ENCODE assay signal across 16 mouse cellular contexts in the genomic region with DNA sequence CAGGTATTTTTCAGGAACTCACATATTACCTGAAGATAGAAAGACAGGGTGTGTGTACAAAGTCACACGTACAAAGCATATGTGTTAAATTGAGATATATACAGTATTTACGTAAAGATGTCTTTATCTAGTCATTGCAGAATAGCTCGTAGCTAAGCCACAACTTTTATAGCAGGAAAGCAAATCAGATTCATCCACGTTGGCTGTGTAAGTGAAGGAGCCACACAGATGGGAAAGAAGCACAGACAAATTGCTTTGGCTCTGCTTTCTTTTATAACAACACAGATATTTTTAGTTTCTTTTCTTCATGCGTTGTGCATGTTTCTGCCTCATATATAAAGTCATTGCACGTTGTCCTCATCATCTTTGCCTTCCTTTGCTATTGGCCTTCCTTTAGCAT.
"Had no signal": no experiment of that assay in that cellular context is flagged by ENCODE, and none has a peak within 500 bp of the region (broad histone marks: within the 10 kb centered on the region; RNA-seq: fewer than 3 reads in every experiment).

No protein-coding gene starts in this region.

- H3K27ac ChIP-seq: limb, embryonic 12.5 days; liver, embryonic 13.5 days; lung, embryonic 15.5 days; macrophage; midbrain, embryonic 15.5 days; neural tube, embryonic 12.5 days had no signal

- H3K4me3 ChIP-seq: limb, embryonic 12.5 days; liver, embryonic 13.5 days; lung, embryonic 15.5 days; megakaryocyte, embryonic 14.5 days; midbrain, embryonic 15.5 days; neural tube, embryonic 12.5 days had no signal

- H3K9ac ChIP-seq: limb, embryonic 12.5 days; liver, embryonic 13.5 days; liver, postnatal 0 days; lung, embryonic 15.5 days; midbrain, embryonic 15.5 days; neural tube, embryonic 12.5 days had no signal

- H3K4me2 ChIP-seq: limb, embryonic 12.5 days; liver, embryonic 13.5 days; lung, embryonic 15.5 days; midbrain, embryonic 11.5 days; midbrain, embryonic 15.5 days; neural tube, embryonic 12.5 days had no signal

- H3K27me3 ChIP-seq: limb, embryonic 12.5 days; liver, embryonic 13.5 days; lung, embryonic 15.5 days; megakaryocyte, embryonic 14.5 days; midbrain, embryonic 15.5 days; neural tube, embryonic 12.5 days had no signal

- DNase-seq: kidney, adult 8-10 months; kidney, postnatal 25 days; liver; liver, embryonic 13.5 days; liver, postnatal 0 days; lung, postnatal 14 days; retina, postnatal 1 day; right cerebral cortex, postnatal 14 days; thymus, postnatal 4 days had no signal

- H3K9me3 ChIP-seq: limb, embryonic 12.5 days; liver, embryonic 13.5 days; lung, embryonic 15.5 days; megakaryocyte, embryonic 14.5 days; midbrain, embryonic 15.5 days; neural tube, embryonic 12.5 days had no signal

- H3K36me3 ChIP-seq: limb, embryonic 12.5 days; liver, embryonic 13.5 days; lung, embryonic 15.5 days; midbrain, embryonic 15.5 days; neural tube, embryonic 12.5 days had no signal

- ATAC-seq: liver, postnatal 0 days; midbrain, embryonic 15.5 days had no signal

- H3K4me1 ChIP-seq: limb, embryonic 12.5 days; liver, embryonic 13.5 days; lung, embryonic 15.5 days; megakaryocyte, embryonic 14.5 days; midbrain, embryonic 15.5 days; neural tube, embryonic 12.5 days had no signal
